Mouse (Mus musculus): Measurements from ENCODE around the gene Wdr4.

The Wdr4 gene

GRCm38 (mm10) chr17:31445061-31445731 lies 74.6 kb downstream of the Wdr4 start:
- no peak for DNase-seq (ENCODE audit: low spot score)
